29 mouse cellular contexts compared by ENCODE assay signal in the genomic region with DNA sequence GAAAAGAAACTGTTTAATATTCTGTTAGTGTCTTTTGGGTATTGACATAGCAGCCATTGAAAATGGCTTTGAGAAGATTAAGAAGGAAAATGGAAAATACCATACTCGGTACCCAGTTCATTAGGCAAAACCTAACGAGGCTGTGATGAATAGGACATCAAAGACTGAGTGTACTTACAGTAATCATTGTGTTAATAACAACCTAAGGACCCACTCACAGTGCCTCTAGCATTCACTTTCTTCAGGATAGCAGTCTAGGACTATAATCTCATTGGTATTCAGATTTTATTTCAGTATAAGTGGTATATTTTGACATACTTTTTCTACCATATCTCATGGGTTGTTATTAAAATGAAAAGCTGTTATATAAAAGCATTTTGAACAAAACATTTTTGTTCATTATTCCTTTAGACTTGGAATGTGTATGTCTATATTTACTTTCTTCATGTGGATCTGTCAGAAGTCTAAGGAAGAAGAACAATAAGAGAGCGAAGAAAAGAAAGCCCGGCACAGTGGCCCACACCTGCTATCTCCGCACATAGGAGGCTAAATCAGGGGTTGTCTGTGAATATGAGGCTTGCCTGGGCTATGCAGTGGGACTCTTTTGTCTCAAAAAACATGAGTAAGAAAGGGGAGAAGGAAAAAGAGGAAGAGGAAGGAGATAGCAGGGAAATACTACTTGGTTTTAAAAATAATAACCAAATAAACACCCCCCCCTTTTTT.
DNase-seq lines count a peak whose midpoint lies in the region; ATAC-seq lines count a peak whose summit lies in the region.
"Had no signal": no experiment of that assay in that cellular context is flagged by ENCODE, and none has a peak within 500 bp of the region (broad histone marks: within the 10 kb centered on the region; RNA-seq: fewer than 3 reads in every experiment).

No protein-coding gene starts in this region.

- H3K9ac ChIP-seq in forebrain, embryonic 12.5 days: no peak overlapping the region
- H3K9ac ChIP-seq in forebrain, embryonic 13.5 days: no peak overlapping the region
- H3K9ac ChIP-seq in forebrain, embryonic 16.5 days (replicated peaks; ENCODE audit: low read depth, low read length): no peak overlapping the region
- H3K9ac ChIP-seq: embryonic facial prominence, embryonic 13.5 days; heart, embryonic 13.5 days; hindbrain, embryonic 14.5 days had no signal

- H3K4me3 ChIP-seq in forebrain, embryonic 12.5 days (replicated peaks): no peak overlapping the region
- no peak overlapping the region for H3K4me3 ChIP-seq in forebrain, embryonic 10.5 days
- H3K4me3 ChIP-seq in forebrain, embryonic 13.5 days: no peak overlapping the region
- H3K4me3 ChIP-seq in forebrain, embryonic 16.5 days (replicated peaks; ENCODE audit: low read length): no peak overlapping the region
- H3K4me3 ChIP-seq: embryonic facial prominence, embryonic 10.5 days; embryonic facial prominence, embryonic 13.5 days; erythroblast, embryonic 14.5 days; heart, adult 2 months; heart, embryonic 10.5 days; heart, embryonic 13.5 days had no signal

- H3K9me3 ChIP-seq in forebrain, embryonic 12.5 days: no peaks in the 10 kb centered on the region
- H3K9me3 ChIP-seq in forebrain, embryonic 10.5 days: no peaks in the 10 kb centered on the region
- no peaks in the 10 kb centered on the region for H3K9me3 ChIP-seq in forebrain, embryonic 13.5 days (replicated peaks)
- H3K9me3 ChIP-seq in forebrain, embryonic 16.5 days (ENCODE audit: control insufficient read depth, low read length): no peaks in the 10 kb centered on the region
- H3K9me3 ChIP-seq: embryonic facial prominence, embryonic 10.5 days; embryonic facial prominence, embryonic 13.5 days; G1E; heart, embryonic 10.5 days; heart, embryonic 13.5 days had no signal

- H3K27me3 ChIP-seq in forebrain, embryonic 12.5 days: no peaks in the 10 kb centered on the region
- H3K27me3 ChIP-seq in forebrain, embryonic 10.5 days (ENCODE audit: poor library complexity, severe bottlenecking): no peaks in the 10 kb centered on the region
- H3K27me3 ChIP-seq in forebrain, embryonic 13.5 days: no peaks in the 10 kb centered on the region
- no peaks in the 10 kb centered on the region for H3K27me3 ChIP-seq in forebrain, embryonic 16.5 days (replicated peaks; ENCODE audit: control insufficient read depth, insufficient read depth, low read length)
- H3K27me3 ChIP-seq: CH12.LX; embryonic facial prominence, embryonic 13.5 days; heart, embryonic 13.5 days had no signal

- WGBS in forebrain, embryonic 12.5 days: 34% methylated on average over 5 of the region's 5 CpGs
- WGBS in forebrain, embryonic 10.5 days: 80% methylated on average over 5 of the region's 5 CpGs
- WGBS in forebrain, embryonic 13.5 days: 23% methylated on average over 5 of the region's 5 CpGs
- 21% methylated on average over 5 of the region's 5 CpGs for WGBS in forebrain, embryonic 16.5 days

- H3K27ac ChIP-seq in forebrain, embryonic 12.5 days: no peak overlapping the region
- H3K27ac ChIP-seq in forebrain, embryonic 10.5 days: no peak overlapping the region
- H3K27ac ChIP-seq in forebrain, embryonic 13.5 days: no peak overlapping the region
- H3K27ac ChIP-seq in forebrain, embryonic 16.5 days (ENCODE audit: low read length): 0 out of 2 replicates have a peak overlapping the region, but pooled peaks have one; percentile 8
- H3K27ac ChIP-seq: embryonic facial prominence, embryonic 10.5 days; embryonic facial prominence, embryonic 13.5 days; heart, adult 2 months; heart, embryonic 10.5 days; heart, embryonic 13.5 days; hindbrain, embryonic 14.5 days; hindbrain, postnatal 0 days had no signal

- DNase-seq in forebrain, embryonic 10.5 days (ENCODE audit: extremely low spot score, low spot score): no peak
- DNase-seq in lung, postnatal 36 days: no peak
- DNase-seq in frontal cortex, postnatal 14 days (ENCODE audit: low spot score in 2 of 2): no peak
- DNase-seq: adrenal gland, adult 2 months; adrenal gland, postnatal 14 days; B cell, adult 2 months; cerebellum, adult 11-12 months; cerebellum, adult 8-10 months; cerebellum, postnatal 36 days; embryo, embryonic 11 days; gastrocnemius, postnatal 25 days; heart, adult 2 months; heart, postnatal 14 days; heart, postnatal 4 days; kidney, adult 2 months had no signal

- peak; percentile 58; the same call in 1 of the 2 replicates for ATAC-seq in forebrain, embryonic 12.5 days (ENCODE audit: low FRiP score)
- peak; percentile 71; the same call in 1 of the 2 replicates for ATAC-seq in forebrain, embryonic 13.5 days
- ATAC-seq in forebrain, embryonic 16.5 days: peak; percentile 59; the same call in 1 of the 2 replicates
- ATAC-seq: hindbrain, postnatal 0 days; inflammation-experienced regulatory T-cells, adult 6 months; intestine, embryonic 16.5 days had no signal

- no peaks in the 10 kb centered on the region for H3K36me3 ChIP-seq in forebrain, embryonic 12.5 days (replicated peaks)
- no peaks in the 10 kb centered on the region for H3K36me3 ChIP-seq in forebrain, embryonic 10.5 days (replicated peaks)
- H3K36me3 ChIP-seq in forebrain, embryonic 13.5 days (ENCODE audit: poor library complexity, severe bottlenecking): no peaks in the 10 kb centered on the region
- no peaks in the 10 kb centered on the region for H3K36me3 ChIP-seq in forebrain, embryonic 16.5 days (ENCODE audit: control insufficient read depth, insufficient read depth)
- H3K36me3 ChIP-seq: embryonic facial prominence, embryonic 10.5 days; embryonic facial prominence, embryonic 13.5 days; G1E; heart, embryonic 10.5 days; heart, embryonic 13.5 days had no signal

- no peak overlapping the region for H3K4me2 ChIP-seq in forebrain, embryonic 12.5 days
- H3K4me2 ChIP-seq in forebrain, embryonic 13.5 days: no peak overlapping the region
- no peak overlapping the region for H3K4me2 ChIP-seq in forebrain, embryonic 16.5 days (ENCODE audit: low read length)
- H3K4me2 ChIP-seq: embryonic facial prominence, embryonic 13.5 days; heart, embryonic 13.5 days; hindbrain, embryonic 14.5 days had no signal

- no peaks in the 10 kb centered on the region; the same call in 1 of the 2 replicates for H3K4me1 ChIP-seq in forebrain, embryonic 12.5 days
- 0 out of 2 replicates have a peak, but pooled peaks cover 3% of the 10 kb centered on the region for H3K4me1 ChIP-seq in forebrain, embryonic 10.5 days
- peaks cover 10% of the 10 kb centered on the region; the same call in 1 of the 2 replicates for H3K4me1 ChIP-seq in forebrain, embryonic 13.5 days
- H3K4me1 ChIP-seq in forebrain, embryonic 16.5 days (replicated peaks; ENCODE audit: control insufficient read depth, insufficient read depth, low read length): no peaks in the 10 kb centered on the region
- H3K4me1 ChIP-seq: embryonic facial prominence, embryonic 10.5 days; embryonic facial prominence, embryonic 13.5 days; heart, embryonic 10.5 days; heart, embryonic 13.5 days had no signal
